Mouse (Mus musculus) kidney, postnatal 4 days (tissue): ENCODE measurements around the gene Gm28048.

Experiments
- DNase-seq, 2 experiments: peaks; one replicate each; pipeline ENCODE4 v3.0.0; 2021; ENCODE audit warnings: mixed read lengths in 2 of 2

Gm28048 gene

GRCm38 (mm10) chr11:22989786-22990185 is 7.9 kb upstream of the Gm28048 start:
- no peak for DNase-seq

- DNase-seq = peak; percentile 24 to 33
Measured at GRCm38 (mm10) chr11:22987357-22987756, 5.5 kb upstream of the Gm28048 start.

GRCm38 (mm10) chr11:22985510-22985909 is 3.6 kb upstream of the Gm28048 start:
- no peak for DNase-seq

GRCm38 (mm10) chr11:22982846-22983245 is 956 bp upstream of the Gm28048 start:
- no peak for DNase-seq

GRCm38 (mm10) chr11:22981543-22981950 is 343 bp downstream of the Gm28048 start:
- DNase-seq = no peak

- DNase-seq = no peak
Measured at GRCm38 (mm10) chr11:22981041-22981440, 849 bp downstream of the Gm28048 start.

GRCm38 (mm10) chr11:22979221-22979620 is 2.7 kb downstream of the Gm28048 start:
- DNase-seq = no peak

- no peak for DNase-seq
Measured at GRCm38 (mm10) chr11:22978711-22979110, 3.2 kb downstream of the Gm28048 start.

- DNase-seq = no peak
Measured at GRCm38 (mm10) chr11:22978215-22978614, 3.7 kb downstream of the Gm28048 start.

- no peak for DNase-seq
Measured at GRCm38 (mm10) chr11:22973599-22973998, 8.3 kb downstream of the Gm28048 start.

GRCm38 (mm10) chr11:22972746-22973526 is 9.0 kb downstream of the Gm28048 start:
- DNase-seq = peak; percentile 82 to 88

GRCm38 (mm10) chr11:22971835-22972709 is 9.8 kb downstream of the Gm28048 start, which contains the start of gene Zrsr1:
Gene Zrsr1, plus strand, starts transcription at chr11:22972005.
- peak; percentile 61 to 76 for DNase-seq

- DNase-seq = no peak
Measured at GRCm38 (mm10) chr11:22970546-22970945, 11.3 kb downstream of the Gm28048 start.

- DNase-seq = no peak
Measured at GRCm38 (mm10) chr11:22969486-22969885, 12.4 kb downstream of the Gm28048 start.

GRCm38 (mm10) chr11:22965503-22965902 is 16.4 kb downstream of the Gm28048 start:
- DNase-seq = peak in 1 of 2 experiments; percentile 39

GRCm38 (mm10) chr11:22964401-22964800 is 17.5 kb downstream of the Gm28048 start:
- no peak for DNase-seq

- DNase-seq = no peak
Measured at GRCm38 (mm10) chr11:22962101-22962500, 19.8 kb downstream of the Gm28048 start.

GRCm38 (mm10) chr11:22957791-22958374 is 24.0 kb downstream of the Gm28048 start:
- no peak for DNase-seq

GRCm38 (mm10) chr11:22956830-22957229 is 25.1 kb downstream of the Gm28048 start:
- peak; percentile 72 to 81 for DNase-seq

- DNase-seq = no peak
Measured at GRCm38 (mm10) chr11:22956346-22956745, 25.5 kb downstream of the Gm28048 start.

GRCm38 (mm10) chr11:22952668-22953067 is 29.2 kb downstream of the Gm28048 start:
- no peak for DNase-seq

GRCm38 (mm10) chr11:22950131-22950530 is 31.8 kb downstream of the Gm28048 start:
- DNase-seq = no peak

- DNase-seq = no peak
Measured at GRCm38 (mm10) chr11:22949101-22949500, 32.8 kb downstream of the Gm28048 start.
